Mouse (Mus musculus) thymus, adult 2 months (tissue): ENCODE results near the gene Dock3. TPM values are rescaled to one million over a fixed set of nuclear protein-coding genes. Genes with fewer than 3 reads are reported as not detected.

Experiments
- DNase-seq: peaks from one replicate; pipeline ENCODE4 v3.0.0; 2021
- H3K27ac ChIP-seq: fragments of 200-500 bp; 2 replicates; pipeline ENCODE4 v1.5.1; 2012; ENCODE audit warnings: low read length, control low read depth; ENCODE audit not compliant: control insufficient read depth, insufficient read depth
- H3K27me3 ChIP-seq: fragments of 200-500 bp; 2 replicates; pipeline ENCODE4 v1.6.1; 2012; ENCODE audit warnings: mild to moderate bottlenecking, low read length, moderate library complexity, mixed read lengths; ENCODE audit not compliant: control insufficient read depth, insufficient read depth
- H3K36me3 ChIP-seq: fragments of 200-500 bp; 2 replicates; pipeline ENCODE4 v1.6.1; 2012; ENCODE audit warnings: mild to moderate bottlenecking, low read length, moderate library complexity; ENCODE audit not compliant: control insufficient read depth, insufficient read depth
- H3K4me1 ChIP-seq: fragments of 200-500 bp; replicated peaks from 2 replicates; pipeline ENCODE4 v1.6.1; 2012; ENCODE audit warnings: low read length; ENCODE audit not compliant: control insufficient read depth, insufficient read depth
- H3K4me3 ChIP-seq: fragments of 200-500 bp; 2 replicates; pipeline ENCODE4 v1.5.1; 2012; ENCODE audit warnings: mild to moderate bottlenecking, low read length, control low read depth, moderate library complexity; ENCODE audit not compliant: control insufficient read depth, insufficient read depth
- CTCF ChIP-seq: fragments of 200-500 bp; IDR thresholded peaks from 2 replicates; pipeline ENCODE4 v1.5.1; 2012; ENCODE audit warnings: mild to moderate bottlenecking, control low read depth, low read length, moderate library complexity, borderline replicate concordance; ENCODE audit not compliant: control insufficient read depth, poor library complexity, insufficient read depth; ENCODE audit errors: extremely low read depth
- POLR2A ChIP-seq: fragments of 200-500 bp; IDR thresholded peaks from 2 replicates; pipeline ENCODE4 v1.6.1; 2012; ENCODE audit warnings: mild to moderate bottlenecking, low read length, control low read depth, moderate library complexity; ENCODE audit not compliant: control insufficient read depth, poor library complexity, insufficient read depth; ENCODE audit errors: extremely low read depth
- WGBS: fragments of 180-500 bp; shearing (Covaris S2); methylation state at CpG from one replicate; pipeline ENCODE4 v1.1.7; 2018; 5-methylcytosine and 5-hydroxymethylcytosine counted together
- polyA plus RNA-seq: library from polyadenylated mRNA; depleted of rRNA; stranded (reverse); fragments of >200 nt; gene quantifications from 2 replicates; pipeline ENCODE4 v1.2.3, GENCODE M21; 2012

The Dock3 gene
- polyA plus RNA-seq, 1 experiment, result 3.2 TPM

GRCm38 (mm10) chr9:107003187-107003586 is 228.5 kb downstream of the Dock3 start:
- Histone ChIP-seq H3K4me1 (no peaks in the 10 kb centered on the region), H3K27ac (no peak overlapping the region), H3K27me3 (no peaks in the 10 kb centered on the region), H3K36me3 (no peaks in the 10 kb centered on the region), H3K4me3 (no peak overlapping the region)
- no peak for DNase-seq
- 93% methylated on average over 2 of the region's 2 CpGs for WGBS
- no peak for TF ChIP-seq CTCF
- TF ChIP-seq POLR2A, result no peak

- TF ChIP-seq CTCF (no peak), POLR2A (no peak)
- H3K4me3 ChIP-seq, result no peak overlapping the region
- no peaks in the 10 kb centered on the region for H3K36me3 ChIP-seq
- no peak overlapping the region for H3K27ac ChIP-seq
- WGBS, result 63% methylated on average over 3 of the region's 3 CpGs
- no peaks in the 10 kb centered on the region for H3K4me1 ChIP-seq
- H3K27me3 ChIP-seq, result no peaks in the 10 kb centered on the region
- DNase-seq, result peak; percentile 1
These were observed 261.0 kb downstream of the Dock3 start for GRCm38 (mm10) chr9:106970742-106971141.

- Histone ChIP-seq H3K4me3 (no peak overlapping the region), H3K36me3 (no peaks in the 10 kb centered on the region), H3K27me3 (no peaks in the 10 kb centered on the region), H3K4me1 (no peaks in the 10 kb centered on the region), H3K27ac (no peak overlapping the region)
- WGBS, result 90% methylated on average over 1 of the region's 1 CpGs
- DNase-seq, result no peak
- no peak for TF ChIP-seq POLR2A
- no peak for TF ChIP-seq CTCF
These were observed 273.3 kb downstream of the Dock3 start for GRCm38 (mm10) chr9:106958452-106958851.

GRCm38 (mm10) chr9:106955486-106955885 is 276.2 kb downstream of the Dock3 start:
- Histone ChIP-seq H3K36me3 (no peaks in the 10 kb centered on the region), H3K27me3 (no peaks in the 10 kb centered on the region)
- DNase-seq, result no peak

DNA sequence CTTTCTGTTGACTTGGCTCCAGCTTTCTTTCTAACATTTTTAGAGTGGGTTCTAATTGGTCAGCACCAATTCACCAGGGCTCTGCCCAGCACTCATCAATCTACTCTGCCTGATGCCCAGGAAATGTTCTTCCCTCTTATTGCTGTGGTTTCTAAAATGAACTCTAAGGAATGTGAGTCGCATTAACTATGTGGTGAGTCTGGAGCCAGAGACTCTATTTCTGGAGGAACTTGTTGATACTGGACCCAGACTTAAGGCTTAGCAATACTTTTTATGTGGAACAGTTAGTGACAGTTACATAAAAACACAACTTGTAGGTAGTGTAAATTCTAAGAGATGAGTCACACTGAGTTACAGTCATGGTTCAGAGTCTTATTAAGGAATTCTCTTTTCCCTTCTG is 296.7 kb downstream of the Dock3 start:
- Histone ChIP-seq H3K36me3 (no peaks in the 10 kb centered on the region), H3K4me1 (no peaks in the 10 kb centered on the region), H3K27ac (no peak overlapping the region), H3K27me3 (no peaks in the 10 kb centered on the region), H3K4me3 (no peak overlapping the region)
- WGBS, result 80% methylated on average over 1 of the region's 1 CpGs
- TF ChIP-seq POLR2A (no peak), CTCF (no peak)
- DNase-seq, result no peak

More at GRCm38 (mm10) chr9:106955486-106955885, 276.2 kb downstream of the Dock3 start:
- Histone ChIP-seq H3K27ac (no peak overlapping the region), H3K4me3 (no peak overlapping the region), H3K4me1 (no peaks in the 10 kb centered on the region)
- TF ChIP-seq CTCF (no peak), POLR2A (no peak)

GRCm38 (mm10) chr9:106914878-106915277 is 316.8 kb downstream of the Dock3 start:
- TF ChIP-seq POLR2A (no peak), CTCF (no peak)
- no peak for DNase-seq
- 95% methylated on average over 6 of the region's 6 CpGs for WGBS
- Histone ChIP-seq H3K4me1 (no peaks in the 10 kb centered on the region), H3K27ac (no peak overlapping the region), H3K27me3 (no peaks in the 10 kb centered on the region), H3K4me3 (no peak overlapping the region), H3K36me3 (no peaks in the 10 kb centered on the region)

DNA sequence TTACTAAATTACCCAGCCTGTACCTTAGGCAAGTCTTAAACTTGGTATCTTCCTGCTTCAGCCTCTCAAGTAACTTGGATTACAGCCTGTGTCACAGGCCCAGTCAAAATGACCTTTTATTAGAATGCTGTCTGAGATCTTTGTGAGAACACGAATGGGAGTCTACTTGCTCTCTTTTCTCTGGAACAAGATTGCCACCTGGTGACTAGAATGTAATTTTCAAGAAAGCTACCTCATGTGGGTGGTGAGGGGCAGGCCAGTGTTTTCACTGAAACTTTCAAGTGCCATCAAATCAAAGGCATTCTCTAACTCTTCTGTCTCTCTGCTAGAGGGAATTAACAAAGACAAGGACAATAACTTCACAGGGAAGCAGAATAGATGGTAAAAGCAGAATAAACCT is 317.9 kb downstream of the Dock3 start:
- Histone ChIP-seq H3K4me1 (no peaks in the 10 kb centered on the region), H3K27me3 (no peaks in the 10 kb centered on the region), H3K36me3 (no peaks in the 10 kb centered on the region), H3K27ac (no peak overlapping the region), H3K4me3 (no peak overlapping the region)
- no peak for DNase-seq
- 17% methylated on average over 1 of the region's 1 CpGs for WGBS
- no peak for TF ChIP-seq CTCF
- no peak for TF ChIP-seq POLR2A
